ENCODE assay signal across 18 mouse cellular contexts in genomic region chrX:85731133-85731938, GRCm38 (mm10). TPM values are rescaled to one million over a fixed set of nuclear protein-coding genes. Genes with fewer than 3 reads are reported as not detected.
DNase-seq lines count a peak whose midpoint lies in the region; ATAC-seq and TF ChIP-seq lines count a peak whose summit lies in the region.
"Had no signal": no experiment of that assay in that cellular context is flagged by ENCODE, and none has a peak within 500 bp of the region (broad histone marks: within the 10 kb centered on the region; RNA-seq: fewer than 3 reads in every experiment).

No protein-coding gene starts in this region.

- no peak overlapping the region for H3K4me2 ChIP-seq in heart, embryonic 13.5 days
- no peak overlapping the region for H3K4me2 ChIP-seq in heart, postnatal 0 days (ENCODE audit: low read depth, low read length)
- H3K4me2 ChIP-seq: forebrain, embryonic 13.5 days; hindbrain, embryonic 15.5 days had no signal

- no peaks in the 10 kb centered on the region for H3K27me3 ChIP-seq in heart, embryonic 10.5 days (ENCODE audit: insufficient read depth, poor library complexity, severe bottlenecking)
- H3K27me3 ChIP-seq in heart, embryonic 13.5 days (replicated peaks): no peaks in the 10 kb centered on the region
- no peaks in the 10 kb centered on the region for H3K27me3 ChIP-seq in heart, postnatal 0 days (ENCODE audit: control insufficient read depth, insufficient read depth, low read length)
- H3K27me3 ChIP-seq: forebrain, embryonic 13.5 days; hindbrain, embryonic 15.5 days had no signal

- no peaks in the 10 kb centered on the region for H3K4me1 ChIP-seq in heart, embryonic 10.5 days
- no peaks in the 10 kb centered on the region for H3K4me1 ChIP-seq in heart, embryonic 13.5 days
- H3K4me1 ChIP-seq in heart, postnatal 0 days (ENCODE audit: control insufficient read depth, insufficient read depth): no peaks in the 10 kb centered on the region
- H3K4me1 ChIP-seq: embryonic facial prominence, embryonic 10.5 days; forebrain, embryonic 13.5 days; hindbrain, embryonic 15.5 days had no signal

- 76% methylated on average over 9 of the region's 9 CpGs for WGBS in heart, embryonic 10.5 days
- whole genome bisulfite sequencing in heart, embryonic 13.5 days: 59% methylated on average over 9 of the region's 9 CpGs
- 39% methylated on average over 9 of the region's 9 CpGs for WGBS in heart, postnatal 0 days

- no peaks in the 10 kb centered on the region for H3K9me3 ChIP-seq in heart, embryonic 10.5 days
- no peaks in the 10 kb centered on the region for H3K9me3 ChIP-seq in heart, embryonic 13.5 days
- no peaks in the 10 kb centered on the region for H3K9me3 ChIP-seq in heart, postnatal 0 days (replicated peaks; ENCODE audit: control insufficient read depth, low read length)
- H3K9me3 ChIP-seq: embryonic facial prominence, embryonic 10.5 days; forebrain, embryonic 13.5 days; hindbrain, embryonic 15.5 days had no signal

- no peak overlapping the region for H3K9ac ChIP-seq in heart, embryonic 13.5 days
- no peak overlapping the region for H3K9ac ChIP-seq in heart, postnatal 0 days (replicated peaks; ENCODE audit: low read depth, low read length)
- H3K9ac ChIP-seq: forebrain, embryonic 13.5 days; forebrain, postnatal 0 days; hindbrain, embryonic 15.5 days had no signal

- no peaks in the 10 kb centered on the region for H3K36me3 ChIP-seq in heart, embryonic 10.5 days
- H3K36me3 ChIP-seq in heart, embryonic 13.5 days: peaks cover 24% of the 10 kb centered on the region
- H3K36me3 ChIP-seq in heart, postnatal 0 days (replicated peaks; ENCODE audit: control insufficient read depth, insufficient read depth, low read length): 0 out of 2 replicates have a peak, but pooled peaks cover 8% of the 10 kb centered on the region
- H3K36me3 ChIP-seq: embryonic facial prominence, embryonic 10.5 days; hindbrain, embryonic 15.5 days had no signal

- peak; percentile 37; the same call in 1 of the 2 replicates for ATAC-seq in heart, embryonic 13.5 days (ENCODE audit: extremely low read depth, insufficient number of reproducible peaks, low FRiP score, low TSS enrichment)
- peak; percentile 93 for ATAC-seq in heart, postnatal 0 days (ENCODE audit: insufficient read depth, low read depth)
- no peak for ATAC-seq in CD4-positive, CD25-positive, alpha-beta regulatory T cell, adult 4 months
- ATAC-seq: forebrain, embryonic 13.5 days; forebrain, postnatal 0 days; intestine, embryonic 16.5 days had no signal

- H3K4me3 ChIP-seq in heart, embryonic 10.5 days: no peak overlapping the region
- H3K4me3 ChIP-seq in heart, embryonic 13.5 days: no peak overlapping the region
- no peak overlapping the region for H3K4me3 ChIP-seq in heart, postnatal 0 days (ENCODE audit: low read depth, low read length)
- H3K4me3 ChIP-seq: embryonic facial prominence, embryonic 10.5 days; forebrain, embryonic 13.5 days; gastrocnemius, adult 2 months; hindbrain, embryonic 15.5 days had no signal

- no peak overlapping the region; the same call in 1 of the 2 replicates for H3K27ac ChIP-seq in heart, embryonic 10.5 days
- peak overlapping the region; percentile 87 for H3K27ac ChIP-seq in heart, embryonic 13.5 days (replicated peaks)
- peak overlapping the region; percentile 86 for H3K27ac ChIP-seq in heart, postnatal 0 days (ENCODE audit: low read depth)
- H3K27ac ChIP-seq: embryonic facial prominence, embryonic 10.5 days; forebrain, embryonic 13.5 days; gastrocnemius, adult 2 months; hindbrain, embryonic 15.5 days had no signal

- TF ChIP-seq EP300 in heart, postnatal 0 days (IDR thresholded peaks at IDR 0.05; ENCODE audit: low read depth): no peak

- TF ChIP-seq CTCF in heart, postnatal 0 days (IDR thresholded peaks at IDR 0.05; ENCODE audit: low read depth): no peak

- DNase-seq in heart, adult 8-10 months (ENCODE audit: low spot score): peak; percentile 6
- DNase-seq in heart, embryonic 10.5 days (ENCODE audit: low spot score): no peak
- DNase-seq in heart, postnatal 0 days (ENCODE audit: low spot score): peak; percentile 77
- no peak for DNase-seq in cerebellum, postnatal 25 days
- DNase-seq: adrenal gland, adult 2 months; adrenal gland, postnatal 25 days; cerebellum, adult 18-20 months; cerebellum, adult 9-11 months; forebrain, postnatal 0 days; gastrocnemius, adult 2 months; gastrocnemius, postnatal 25 days; kidney, adult 2 months had no signal

RNA-seq across cellular contexts. Expression of gene Gk, which starts 45.3 kb away (rescaled TPM):
- total RNA-seq in heart, adult 8-10 months (2022): 10 to 100 TPM; 24.3 to 32.7 (median 25.1) TPM
- polyA plus RNA-seq in heart, embryonic 10.5 days (2016; fragmentation: Nextera tagmentation; extraction: Ambion mirVana): 11.4 and 16.2 TPM in 2 replicates
- polyA plus RNA-seq in heart, embryonic 13.5 days (2015; fragmentation: Nextera tagmentation; extraction: Ambion mirVana): 19.8 and 21.8 TPM in 2 replicates
- 22.6 and 24.0 TPM in 2 replicates for total RNA-seq in heart, postnatal 0 days (2014; rRNA removed; ENCODE audit: low replicate concordance)
- 17.9 and 18.7 TPM in 2 replicates for polyA plus RNA-seq in heart, postnatal 0 days (2015; fragmentation: Nextera tagmentation; extraction: Ambion mirVana)
- 1 to 10 TPM; 3.9 to 4.3 TPM for polyA plus RNA-seq in CD4-positive, CD25-positive, alpha-beta regulatory T cell, adult 4 months (2017; shearing (Covaris generic))

Comparison
In these comparisons a context has a peak if more than half of its experiments do, and no peak if none do; other contexts are left out.
1. DNase-seq: peak in heart, adult 8-10 months (single experiment) and heart, postnatal 0 days (single experiment); none in heart, embryonic 10.5 days (single experiment) and cerebellum, postnatal 25 days (0 of 2).